Comparison of ENCODE assay signal across 30 mouse cellular contexts in genomic region chr9:69332802-69333568, GRCm38 (mm10).
A peak's percentile ranks its signal among the peaks of the same experiment; 100 is the strongest.
DNase-seq lines count a peak whose midpoint lies in the region; ATAC-seq and TF ChIP-seq lines count a peak whose summit lies in the region.
"Had no signal": no experiment of that assay in that cellular context is flagged by ENCODE, and none has a peak within 500 bp of the region (broad histone marks: within the 10 kb centered on the region; RNA-seq: fewer than 3 reads in every experiment).

No protein-coding gene starts in this region.

- no peak overlapping the region for H3K4me3 ChIP-seq in forebrain, embryonic 10.5 days
- no peak overlapping the region for H3K4me3 ChIP-seq in forebrain, embryonic 14.5 days (ENCODE audit: low read depth, low read length)
- no peak overlapping the region for H3K4me3 ChIP-seq in liver, adult 2 months (ENCODE audit: insufficient read depth, low read depth, low read length)
- H3K4me3 ChIP-seq in liver, embryonic 11.5 days (ENCODE audit: low read depth, low read length), result no peak overlapping the region
- no peak overlapping the region for H3K4me3 ChIP-seq in myocyte
- no peak overlapping the region for H3K4me3 ChIP-seq in forebrain, embryonic 11.5 days (ENCODE audit: low read depth, low read length)
- H3K4me3 ChIP-seq: embryonic facial prominence, embryonic 13.5 days; forebrain, embryonic 15.5 days; heart, embryonic 13.5 days; hindbrain, embryonic 10.5 days; hindbrain, embryonic 15.5 days; limb, embryonic 10.5 days; limb, embryonic 15.5 days; lung, embryonic 15.5 days; midbrain, embryonic 10.5 days; midbrain, embryonic 15.5 days had no signal

- H3K4me2 ChIP-seq in forebrain, embryonic 14.5 days (ENCODE audit: low read length), result no peak overlapping the region
- no peak overlapping the region for H3K4me2 ChIP-seq in liver, embryonic 11.5 days
- peak overlapping the region; percentile 31 for H3K4me2 ChIP-seq in myocyte (ENCODE audit: low read depth)
- no peak overlapping the region for H3K4me2 ChIP-seq in forebrain, embryonic 11.5 days (ENCODE audit: low read depth, low read length, severe bottlenecking)
- H3K4me2 ChIP-seq: embryonic facial prominence, embryonic 13.5 days; forebrain, embryonic 15.5 days; heart, embryonic 13.5 days; hindbrain, embryonic 15.5 days; limb, embryonic 15.5 days; lung, embryonic 15.5 days; midbrain, embryonic 15.5 days had no signal

- H3K4me1 ChIP-seq in forebrain, embryonic 10.5 days, result peaks cover 31% of the 10 kb centered on the region
- H3K4me1 ChIP-seq in forebrain, embryonic 14.5 days (ENCODE audit: control insufficient read depth, insufficient read depth, low read length), result 0 out of 2 replicates have a peak, but pooled peaks cover 4% of the 10 kb centered on the region
- H3K4me1 ChIP-seq in liver, adult 2 months (ENCODE audit: control insufficient read depth, insufficient read depth, low read length), result peaks cover 58% of the 10 kb centered on the region
- H3K4me1 ChIP-seq in liver, embryonic 11.5 days (replicated peaks; ENCODE audit: control insufficient read depth, insufficient read depth, low read length), result no peaks in the 10 kb centered on the region; the same call in 1 of the 2 replicates
- H3K4me1 ChIP-seq in forebrain, embryonic 11.5 days (replicated peaks; ENCODE audit: control insufficient read depth, insufficient read depth, low read length), result 0 out of 2 replicates have a peak, but pooled peaks cover 1% of the 10 kb centered on the region

- POLR2A ChIA-PET in Patski (lab: Charles Lee), result interaction anchor here (1.0 to 1.2 kb wide), 2 partner anchors 33 to 35 kb away, joined by 3 read pairs; no protein-coding TSS in a partner anchor

- no peaks in the 10 kb centered on the region for H3K9me3 ChIP-seq in forebrain, embryonic 10.5 days
- H3K9me3 ChIP-seq in forebrain, embryonic 14.5 days (replicated peaks; ENCODE audit: control insufficient read depth, low read length), result no peaks in the 10 kb centered on the region
- no peaks in the 10 kb centered on the region for H3K9me3 ChIP-seq in liver, embryonic 11.5 days (ENCODE audit: control insufficient read depth, low read length)
- H3K9me3 ChIP-seq in forebrain, embryonic 11.5 days (ENCODE audit: control insufficient read depth, low read length), result no peaks in the 10 kb centered on the region
- H3K9me3 ChIP-seq: embryonic facial prominence, embryonic 13.5 days; forebrain, embryonic 15.5 days; heart, embryonic 13.5 days; hindbrain, embryonic 10.5 days; hindbrain, embryonic 15.5 days; limb, embryonic 10.5 days; limb, embryonic 15.5 days; lung, embryonic 15.5 days; midbrain, embryonic 10.5 days; midbrain, embryonic 15.5 days had no signal

- H3K27me3 ChIP-seq in forebrain, embryonic 10.5 days (ENCODE audit: poor library complexity, severe bottlenecking), result no peaks in the 10 kb centered on the region
- H3K27me3 ChIP-seq in forebrain, embryonic 14.5 days (replicated peaks; ENCODE audit: control insufficient read depth, insufficient read depth, low read length), result no peaks in the 10 kb centered on the region
- no peaks in the 10 kb centered on the region for H3K27me3 ChIP-seq in liver, adult 2 months (ENCODE audit: control insufficient read depth, insufficient read depth, low read length)
- no peaks in the 10 kb centered on the region for H3K27me3 ChIP-seq in liver, embryonic 11.5 days (replicated peaks; ENCODE audit: control insufficient read depth, insufficient read depth, low read length)
- no peaks in the 10 kb centered on the region for H3K27me3 ChIP-seq in Patski
- H3K27me3 ChIP-seq in myocyte (ENCODE audit: control insufficient read depth, insufficient read depth, insufficient read length), result no peaks in the 10 kb centered on the region
- H3K27me3 ChIP-seq in forebrain, embryonic 11.5 days (ENCODE audit: control insufficient read depth, insufficient read depth, low read length), result no peaks in the 10 kb centered on the region
- H3K27me3 ChIP-seq: embryonic facial prominence, embryonic 13.5 days; forebrain, embryonic 15.5 days; heart, embryonic 13.5 days; hindbrain, embryonic 15.5 days; limb, embryonic 15.5 days; lung, embryonic 15.5 days; midbrain, embryonic 15.5 days had no signal

- CTCF ChIA-PET in Patski (lab: Charles Lee), result interaction anchor here (0.6 to 1.5 kb wide), 6 partner anchors 9 to 147 kb away, joined by 3 to 5 read pairs (median 3); no protein-coding TSS in a partner anchor

- DNase-seq in forebrain, embryonic 10.5 days (ENCODE audit: extremely low spot score, low spot score), result no peak
- DNase-seq in forebrain, embryonic 14.5 days (ENCODE audit: low spot score), result no peak
- DNase-seq in liver, adult 2 months (ENCODE audit: extremely low read depth, low read depth, low spot score), result peak; percentile 82
- DNase-seq in liver, embryonic 11.5 days (ENCODE audit: low spot score), result no peak
- no peak for DNase-seq in Patski (ENCODE audit: low read depth, low spot score)
- DNase-seq in forebrain, embryonic 11.5 days (ENCODE audit: low spot score), result no peak
- DNase-seq: adrenal gland, postnatal 14 days; cerebellum, adult 11-12 months; cerebellum, adult 9-11 months; embryo, embryonic 11 days; heart, postnatal 14 days; kidney, adult 11 months; kidney, postnatal 10 days; layer of hippocampus, postnatal 36 days; right cerebral cortex, postnatal 25 days; spleen, adult 18-20 months; thymus, adult 18-20 months; thymus, postnatal 4 days had no signal

- H3K27ac ChIP-seq in forebrain, embryonic 10.5 days, result 0 out of 2 replicates have a peak overlapping the region, but pooled peaks have one; percentile 20
- no peak overlapping the region for H3K27ac ChIP-seq in forebrain, embryonic 14.5 days (ENCODE audit: low read depth, low read length)
- H3K27ac ChIP-seq in liver, adult 2 months (replicated peaks; ENCODE audit: insufficient read depth, low read depth, low read length), result peak overlapping the region; percentile 46
- H3K27ac ChIP-seq in liver, embryonic 11.5 days (ENCODE audit: low read depth, low read length), result no peak overlapping the region
- H3K27ac ChIP-seq in forebrain, embryonic 11.5 days (ENCODE audit: low read depth, low read length), result no peak overlapping the region
- H3K27ac ChIP-seq: forebrain, embryonic 15.5 days; heart, embryonic 13.5 days; hindbrain, embryonic 10.5 days; hindbrain, embryonic 15.5 days; limb, embryonic 10.5 days; limb, embryonic 15.5 days; lung, embryonic 15.5 days; midbrain, embryonic 10.5 days; midbrain, embryonic 15.5 days had no signal

- TF ChIP-seq CTCF in liver, adult 2 months (IDR thresholded peaks at IDR 0.05; ENCODE audit: low read depth, low read length), result no peak
- no peak for TF ChIP-seq CTCF in Patski (IDR thresholded peaks at IDR 0.05)

- no peak overlapping the region for H3ac ChIP-seq in myocyte (ENCODE audit: control insufficient read depth, insufficient read length)

- no peak for ATAC-seq in forebrain, embryonic 14.5 days
- ATAC-seq in liver, embryonic 11.5 days (replicated peaks; ENCODE audit: low FRiP score), result no peak
- ATAC-seq in Patski, result peak; percentile 53
- no peak for ATAC-seq in forebrain, embryonic 11.5 days (replicated peaks; ENCODE audit: low FRiP score)
- ATAC-seq: forebrain, embryonic 15.5 days; inflammation-experienced regulatory T-cells, adult 6 months; midbrain, embryonic 15.5 days had no signal

- TF ChIP-seq POLR2A in liver, adult 2 months (IDR thresholded peaks at IDR 0.05; ENCODE audit: extremely low read depth, insufficient read depth, low read length), result no peak
- TF ChIP-seq POLR2A in myocyte (IDR thresholded peaks at IDR 0.05; ENCODE audit: insufficient read length, low read depth), result no peak

- peaks cover 69% of the 10 kb centered on the region for H3K79me2 ChIP-seq in liver, adult 2 months (ENCODE audit: control insufficient read depth, insufficient read depth, low read length)
- H3K79me2 ChIP-seq in myocyte (ENCODE audit: control insufficient read depth, insufficient read depth), result no peaks in the 10 kb centered on the region

- in situ Hi-C loops in Patski (cut with MboI; ENCODE audit: low pct_unique_long_range_greater_than_20kb), result no loop called here

- WGBS in forebrain, embryonic 10.5 days, result 85% methylated on average over 14 of the region's 14 CpGs
- 83% methylated on average over 14 of the region's 14 CpGs for WGBS in forebrain, embryonic 14.5 days
- 43% methylated on average over 14 of the region's 14 CpGs for WGBS in liver, adult 2 months
- WGBS in liver, embryonic 11.5 days, result 81% methylated on average over 14 of the region's 14 CpGs
- WGBS in forebrain, embryonic 11.5 days, result 85% methylated on average over 14 of the region's 14 CpGs

- no peaks in the 10 kb centered on the region for H3K36me3 ChIP-seq in forebrain, embryonic 10.5 days (replicated peaks)
- no peaks in the 10 kb centered on the region for H3K36me3 ChIP-seq in forebrain, embryonic 14.5 days (ENCODE audit: control insufficient read depth, insufficient read depth, low read length)
- H3K36me3 ChIP-seq in liver, adult 2 months (ENCODE audit: control insufficient read depth, insufficient read depth, low read length), result no peaks in the 10 kb centered on the region
- no peaks in the 10 kb centered on the region for H3K36me3 ChIP-seq in liver, embryonic 11.5 days (ENCODE audit: control insufficient read depth, insufficient read depth, low read length)
- H3K36me3 ChIP-seq in myocyte (ENCODE audit: control insufficient read depth, insufficient read depth), result no peaks in the 10 kb centered on the region
- H3K36me3 ChIP-seq in forebrain, embryonic 11.5 days (ENCODE audit: control insufficient read depth, insufficient read depth, low read length), result no peaks in the 10 kb centered on the region
- H3K36me3 ChIP-seq: embryonic facial prominence, embryonic 13.5 days; forebrain, embryonic 15.5 days; heart, embryonic 13.5 days; hindbrain, embryonic 10.5 days; hindbrain, embryonic 15.5 days; limb, embryonic 10.5 days; limb, embryonic 15.5 days; lung, embryonic 15.5 days; midbrain, embryonic 10.5 days; midbrain, embryonic 15.5 days had no signal

- H3K9ac ChIP-seq in forebrain, embryonic 14.5 days (ENCODE audit: low read length), result no peak overlapping the region
- no peak overlapping the region for H3K9ac ChIP-seq in liver, adult 2 months (ENCODE audit: low read depth, low read length)
- no peak overlapping the region for H3K9ac ChIP-seq in liver, embryonic 11.5 days (ENCODE audit: low read depth, low read length)
- H3K9ac ChIP-seq in forebrain, embryonic 11.5 days (ENCODE audit: low read length), result no peak overlapping the region
- H3K9ac ChIP-seq: embryonic facial prominence, embryonic 13.5 days; forebrain, embryonic 15.5 days; hindbrain, embryonic 15.5 days; limb, embryonic 15.5 days; lung, embryonic 15.5 days; midbrain, embryonic 15.5 days had no signal

TF ChIP-seq in myocyte, 11 proteins besides CTCF, POLR2A, EP300 and RAD21:
- peak; percentile 15 for TF ChIP-seq TCF12 (IDR thresholded peaks at IDR 0.05; ENCODE audit: insufficient read depth, poor library complexity, severe bottlenecking)
- TF ChIP-seq MYOD1 (IDR thresholded peaks at IDR 0.05; ENCODE audit: control insufficient read depth in 1 of 3, insufficient read length in 2 of 3, low read depth in 2 of 3), result peak in 1 of 3 experiments; percentile 33
- TF ChIP-seq E2F4 (IDR thresholded peaks at IDR 0.05; ENCODE audit: insufficient read depth), result no peak
- peak in 1 of 3 experiments; percentile 35 for TF ChIP-seq MYOG (IDR thresholded peaks at IDR 0.05; ENCODE audit: control insufficient read depth in 1 of 3, insufficient read depth in 1 of 3, insufficient read length in 2 of 3, low read depth in 2 of 3)

Comparison
In these comparisons a context has a peak if more than half of its experiments do, and no peak if none do; other contexts are left out.
1. H3K27ac ChIP-seq: peak in forebrain, embryonic 10.5 days (single experiment) and liver, adult 2 months (single experiment); none in forebrain, embryonic 14.5 days (single experiment), liver, embryonic 11.5 days (single experiment) and forebrain, embryonic 11.5 days (single experiment).